Mouse (Mus musculus): ENCODE measurements around the gene Cnbd2.
A peak's percentile ranks its signal among the peaks of the same experiment; 100 is the strongest.

Cnbd2 gene

GRCm38 (mm10) chr2:156311441-156311840, 658 bp upstream of the Cnbd2 start:
- DNase-seq (ENCODE audit: low spot score in 2 of 2): no peak

DNA sequence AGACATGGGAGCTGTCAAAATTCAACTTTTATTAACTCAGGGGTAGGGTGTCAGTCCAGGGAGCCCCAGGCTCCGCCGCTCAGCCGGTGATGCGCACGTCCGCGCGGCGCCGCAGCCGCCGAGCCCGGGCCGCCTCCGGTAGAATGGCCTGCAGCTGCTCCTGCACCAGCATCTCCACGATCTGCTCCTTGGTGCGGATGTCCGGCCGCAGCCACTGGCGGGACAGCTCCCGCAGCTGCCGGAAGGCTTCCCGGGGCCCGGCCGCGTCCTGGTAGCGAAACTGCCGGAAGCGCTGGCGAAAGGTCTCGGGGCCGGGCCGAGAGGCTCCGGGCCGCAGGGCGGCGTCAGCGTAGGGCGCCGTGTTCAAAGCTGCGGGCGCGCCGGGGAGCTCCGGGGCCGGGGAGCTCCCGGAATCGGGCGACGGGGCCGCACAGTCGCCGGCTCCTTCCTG, 233 bp upstream of the Cnbd2 start:
- peak in 1 of 2 experiments; percentile 31 for DNase-seq (ENCODE audit: low spot score in 2 of 2)

DNA sequence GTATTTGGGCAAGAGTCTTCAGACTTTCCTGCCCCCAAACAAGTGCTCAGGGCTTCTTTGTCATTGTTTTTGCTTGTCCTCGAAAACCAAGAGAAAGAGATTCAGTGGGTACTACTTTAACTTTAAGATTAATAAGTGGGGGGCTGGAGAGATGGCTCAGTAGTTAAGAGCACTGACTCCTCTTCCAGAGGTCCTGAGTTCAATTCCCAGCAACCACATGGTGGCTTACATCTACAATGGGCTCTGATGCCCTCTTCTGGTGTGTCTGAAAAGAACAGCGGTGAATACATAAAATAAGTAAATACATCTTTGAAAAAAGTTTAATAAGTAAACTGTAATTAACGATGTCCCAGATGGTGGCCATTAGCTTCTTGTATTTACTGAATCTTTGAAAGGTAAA, 1.1 kb downstream of the Cnbd2 start:
- DNase-seq (ENCODE audit: low spot score in 2 of 2): no peak

GRCm38 (mm10) chr2:156314811-156315210, 2.7 kb downstream of the Cnbd2 start:
- no peak for DNase-seq (ENCODE audit: low spot score in 2 of 2)

GRCm38 (mm10) chr2:156318491-156318890, 6.4 kb downstream of the Cnbd2 start:
- DNase-seq (ENCODE audit: low spot score in 2 of 2): no peak

DNA sequence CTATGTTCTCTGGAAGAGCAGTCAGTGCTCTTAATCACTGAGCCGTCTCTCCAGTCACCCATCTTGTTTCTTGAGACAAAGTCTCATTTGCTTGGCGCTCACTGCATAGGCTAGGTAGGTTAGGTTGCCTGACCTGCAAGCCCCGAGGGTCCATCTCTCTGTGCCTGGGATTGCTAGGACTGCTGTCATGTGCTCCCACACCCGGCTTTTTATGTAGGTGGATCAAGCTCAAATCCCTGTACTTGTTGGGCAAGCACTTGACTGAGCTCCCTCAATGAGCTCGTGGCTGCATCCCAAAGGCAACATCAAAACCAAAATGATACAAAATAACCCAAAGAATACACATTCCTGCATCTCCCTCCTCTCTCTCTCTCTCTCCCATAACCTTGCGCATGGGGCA, 9.4 kb downstream of the Cnbd2 start:
- no peak for DNase-seq (ENCODE audit: low spot score in 2 of 2)

GRCm38 (mm10) chr2:156324116-156324588, 12.1 kb downstream of the Cnbd2 start:
- peak; percentile 44 to 65 for DNase-seq (ENCODE audit: low spot score in 2 of 2)

- DNase-seq (ENCODE audit: low spot score in 2 of 2): no peak
Measured at GRCm38 (mm10) chr2:156324681-156325080, 12.6 kb downstream of the Cnbd2 start.

GRCm38 (mm10) chr2:156330681-156331080, 18.6 kb downstream of the Cnbd2 start:
- no peak for DNase-seq (ENCODE audit: low spot score in 2 of 2)

- DNase-seq (ENCODE audit: low spot score in 2 of 2): no peak
Measured at GRCm38 (mm10) chr2:156331446-156331965, 19.4 kb downstream of the Cnbd2 start.

GRCm38 (mm10) chr2:156340078-156340477, 28.0 kb downstream of the Cnbd2 start:
- DNase-seq (ENCODE audit: low spot score in 2 of 2): no peak

GRCm38 (mm10) chr2:156344775-156345532, 32.9 kb downstream of the Cnbd2 start:
- DNase-seq (ENCODE audit: low spot score in 2 of 2): no peak

- DNase-seq (ENCODE audit: low spot score in 2 of 2): no peak
Measured at GRCm38 (mm10) chr2:156348812-156349211, 36.7 kb downstream of the Cnbd2 start.

DNA sequence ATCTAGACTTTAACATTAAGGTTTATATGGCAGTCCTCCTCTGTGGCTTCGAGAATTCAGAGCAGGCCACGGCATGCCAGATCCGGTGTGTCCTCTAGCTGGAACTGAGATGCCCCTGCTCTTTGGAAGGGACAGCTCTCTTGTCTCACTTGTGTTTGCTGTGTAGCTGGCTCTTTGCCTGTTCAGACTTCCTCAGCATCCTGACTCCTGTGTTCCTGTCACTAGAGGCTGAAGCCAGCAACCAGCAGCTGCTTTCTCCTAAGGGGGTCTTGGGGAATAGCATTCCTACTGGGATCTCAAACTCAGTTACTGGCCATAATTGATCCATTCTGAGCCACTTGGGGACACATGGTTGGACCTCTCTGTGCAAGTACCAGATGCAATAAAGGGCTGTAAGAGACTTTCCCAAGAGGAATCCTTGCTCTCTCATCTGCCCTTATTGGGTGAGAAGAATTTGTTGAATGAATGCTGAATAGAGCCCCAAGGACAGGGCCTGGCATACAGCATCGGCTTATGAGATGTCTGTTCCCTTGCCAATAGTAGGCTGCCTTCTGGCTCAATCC, 37.3 kb downstream of the Cnbd2 start:
- no peak for DNase-seq (ENCODE audit: low spot score in 2 of 2)

DNA sequence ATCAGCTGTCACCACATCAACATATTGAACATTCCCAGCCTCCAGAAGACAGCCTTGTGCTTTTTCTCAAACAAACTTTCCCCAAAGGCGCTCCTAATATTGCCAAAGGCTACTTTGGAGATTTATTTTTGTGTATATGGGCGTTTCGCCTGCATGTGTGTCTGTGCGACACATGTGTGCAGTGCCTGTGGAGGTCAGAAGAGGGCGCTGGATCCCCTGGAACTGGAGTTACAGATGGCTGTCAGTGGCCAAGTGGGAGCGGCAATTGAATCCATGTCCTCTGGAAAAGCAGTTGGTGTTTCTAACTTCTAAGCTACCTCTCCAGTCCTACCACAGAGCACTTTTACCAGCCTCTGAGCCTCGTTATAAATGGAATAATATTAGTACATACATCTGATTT, 39.1 kb downstream of the Cnbd2 start:
- DNase-seq (ENCODE audit: low spot score in 2 of 2): no peak

- DNase-seq (ENCODE audit: low spot score in 2 of 2): no peak
Measured at GRCm38 (mm10) chr2:156352413-156353165, 40.5 kb downstream of the Cnbd2 start.

- no peak for DNase-seq (ENCODE audit: low spot score in 2 of 2)
Measured at GRCm38 (mm10) chr2:156353265-156353692, 41.2 kb downstream of the Cnbd2 start.

DNA sequence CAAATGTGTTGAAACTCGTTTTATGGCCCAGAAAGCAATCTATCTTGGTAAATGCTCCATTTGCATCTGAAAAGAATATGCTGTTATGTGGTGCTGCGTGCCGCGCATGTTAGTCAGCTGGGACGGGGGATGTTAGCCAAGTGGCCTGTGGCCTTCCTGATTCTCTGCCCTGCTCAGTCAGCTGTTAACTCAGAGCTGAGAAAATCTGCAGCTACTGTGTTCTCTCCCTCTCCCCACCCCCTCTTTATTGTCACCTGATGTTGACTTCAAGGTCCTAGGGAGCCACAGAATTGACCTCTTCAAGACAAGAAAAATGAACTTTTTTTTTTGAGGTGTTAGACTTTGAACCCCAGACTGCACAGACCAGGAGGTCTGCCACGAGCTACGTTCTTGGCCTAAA, 43.9 kb downstream of the Cnbd2 start:
- DNase-seq (ENCODE audit: low spot score in 2 of 2): peak in 1 of 2 experiments; percentile 42

DNA sequence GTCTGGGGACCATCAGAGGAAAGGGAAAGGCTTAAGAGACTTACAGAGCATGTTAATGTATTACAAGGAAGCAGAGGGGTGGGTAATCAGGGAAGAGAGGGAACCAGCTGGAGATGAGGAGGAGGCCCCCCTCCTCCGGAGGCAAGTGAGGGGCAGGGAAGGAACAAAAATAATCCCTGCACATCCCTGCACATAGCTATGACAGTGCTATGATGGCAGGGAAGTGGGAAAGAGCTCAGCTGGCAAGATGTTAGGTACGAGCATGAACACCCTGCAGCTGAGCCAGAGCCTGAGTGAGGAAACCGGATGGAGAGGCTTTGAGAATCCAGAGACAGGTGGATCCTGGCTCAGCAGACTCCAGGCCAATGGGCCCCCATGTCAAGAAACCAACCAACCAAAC, 56.4 kb downstream of the Cnbd2 start:
- no peak for DNase-seq (ENCODE audit: low spot score in 2 of 2)

DNA sequence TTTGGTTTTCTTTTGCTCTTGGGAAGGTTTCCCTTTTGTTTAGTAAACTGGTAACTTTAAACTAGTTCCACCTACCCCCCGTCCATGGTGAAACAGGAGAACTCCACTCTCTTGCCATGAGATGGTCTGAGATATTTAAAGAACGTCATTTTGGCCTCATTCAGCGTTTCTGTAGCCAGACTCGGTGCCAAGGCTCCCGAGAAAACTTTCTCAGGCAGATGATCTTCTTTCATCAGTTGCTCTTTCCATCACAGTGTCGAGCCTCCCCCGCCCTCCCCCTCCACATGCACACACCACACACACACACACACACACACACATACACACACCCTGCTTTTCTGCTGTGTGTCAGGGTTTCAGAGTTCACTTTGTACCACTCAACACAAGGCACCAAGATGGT, 58.8 kb downstream of the Cnbd2 start:
- no peak for DNase-seq (ENCODE audit: low spot score in 2 of 2)

DNA sequence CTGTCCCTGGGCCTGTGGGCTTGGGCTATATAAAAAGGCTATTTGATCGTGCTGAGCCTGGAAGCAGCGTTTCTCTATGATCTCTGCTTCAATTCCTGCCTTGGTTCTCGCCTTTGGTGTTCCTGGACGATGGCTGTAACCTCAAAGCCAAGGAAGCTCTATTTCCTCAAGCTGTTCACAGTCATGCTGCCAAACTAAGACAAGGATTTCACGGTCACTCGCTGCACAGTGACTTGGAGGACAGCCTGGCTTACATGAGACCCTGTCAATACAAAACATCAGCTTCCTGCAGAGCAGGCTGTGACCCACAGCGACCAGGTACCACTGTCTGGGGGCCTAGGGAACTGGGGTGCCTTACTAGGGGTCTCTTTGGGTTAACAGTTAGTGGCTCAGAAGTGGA, 64.9 kb downstream of the Cnbd2 start:
- DNase-seq (ENCODE audit: low spot score in 2 of 2): no peak

- peak in 1 of 2 experiments; percentile 75 for DNase-seq (ENCODE audit: low spot score in 2 of 2)
Measured at GRCm38 (mm10) chr2:156379929-156380328, 67.8 kb downstream of the Cnbd2 start.

Measured in left cerebral cortex, adult 9 months (tissue).